Mouse (Mus musculus) ES-E14 (cell line): ENCODE data around the gene Scn8a. TPM values are rescaled to one million over a fixed set of nuclear protein-coding genes. Genes with fewer than 3 reads are reported as not detected.

Source experiments
- DNase-seq: peaks from one replicate; pipeline ENCODE4 v3.0.0-alpha.2; 2013; ENCODE audit warnings: low read depth, low spot score
- H3K27ac ChIP-seq: 2 replicates; pipeline ENCODE4 v1.5.1; 2012; ENCODE audit warnings: low read depth, mild to moderate bottlenecking, low read length, moderate library complexity, mixed read lengths; ENCODE audit not compliant: poor library complexity, insufficient read depth, severe bottlenecking
- H3K36me3 ChIP-seq: 2 replicates; pipeline ENCODE4 v1.6.1; 2012; ENCODE audit warnings: mild to moderate bottlenecking, low read length, moderate library complexity, mixed read lengths; ENCODE audit not compliant: control insufficient read depth, poor library complexity, insufficient read depth, severe bottlenecking
- H3K4me1 ChIP-seq, 2 experiments: fragments of 150-350 bp in 1 of 2; sonication (generic) in 1 of 2; 2 replicates each; pipeline ENCODE4 v1.6.1; 2012; ENCODE audit warnings: low read length in 2 of 2, mild to moderate bottlenecking in 1 of 2, mixed read lengths in 1 of 2; ENCODE audit not compliant: control insufficient read depth in 2 of 2, insufficient read depth in 2 of 2, poor library complexity in 1 of 2
- H3K4me3 ChIP-seq, 2 experiments: fragments of 150-350 bp in 1 of 2; sonication (generic) in 1 of 2; 2 replicates each; pipeline ENCODE4 v1.5.1; 2012; ENCODE audit warnings: low read length in 2 of 2, low read depth in 1 of 2, mild to moderate bottlenecking in 1 of 2, mixed read lengths in 1 of 2; ENCODE audit not compliant: insufficient read depth in 1 of 2, poor library complexity in 1 of 2, severe bottlenecking in 1 of 2
- H3K9ac ChIP-seq: 2 replicates; pipeline ENCODE4 v1.6.1; 2012; ENCODE audit warnings: low read depth, mild to moderate bottlenecking, low read length, mixed read lengths; ENCODE audit not compliant: poor library complexity, insufficient read depth, severe bottlenecking
- H3K9me3 ChIP-seq: fragments of 150-350 bp; sonication (generic); 2 replicates; pipeline ENCODE4 v1.6.1; 2012; ENCODE audit warnings: low read depth, mild to moderate bottlenecking, low read length; ENCODE audit not compliant: control insufficient read depth, insufficient read depth
- CHD2 ChIP-seq: IDR thresholded peaks from 2 replicates; pipeline ENCODE4 v1.6.1; 2014; ENCODE audit warnings: mild to moderate bottlenecking, low read depth, low read length, inconsistent platforms
- HCFC1 ChIP-seq: IDR thresholded peaks from 2 replicates; pipeline ENCODE4 v1.6.1; 2012; ENCODE audit warnings: low read length, inconsistent platforms, borderline replicate concordance; ENCODE audit not compliant: insufficient read depth
- MAFK ChIP-seq: IDR thresholded peaks from 2 replicates; pipeline ENCODE4 v1.6.1; 2014; ENCODE audit warnings: mild to moderate bottlenecking, low read depth, low read length, inconsistent platforms; ENCODE audit not compliant: insufficient read depth
- ZC3H11A ChIP-seq: IDR thresholded peaks from 2 replicates; pipeline ENCODE4 v1.6.1; 2012; ENCODE audit warnings: low read depth, mild to moderate bottlenecking, inconsistent platforms, low read length, borderline replicate concordance
- ZNF384 ChIP-seq: IDR thresholded peaks from 2 replicates; pipeline ENCODE4 v1.6.1; 2012; ENCODE audit warnings: low read depth, low read length, inconsistent platforms
- in situ Hi-C, 2 experiments: fragments of 600-800 bp; cut with MboI; formaldehyde crosslinking; loops; one replicate each; pipeline ENCODE4 v1.15.1; 2025; ENCODE audit warnings: low sequenced_read_pairs in 2 of 2, inconsistent platforms in 1 of 2; ENCODE audit not compliant: unreplicated experiment in 2 of 2
- total RNA-seq: library from RNA; depleted of rRNA; stranded (reverse); fragments of 300-350 nt; gene quantifications from 2 replicates; pipeline ENCODE4 v1.2.3, GENCODE M21; 2012

The Scn8a gene
- total RNA-seq, 1 experiment = 6.1 TPM

DNA sequence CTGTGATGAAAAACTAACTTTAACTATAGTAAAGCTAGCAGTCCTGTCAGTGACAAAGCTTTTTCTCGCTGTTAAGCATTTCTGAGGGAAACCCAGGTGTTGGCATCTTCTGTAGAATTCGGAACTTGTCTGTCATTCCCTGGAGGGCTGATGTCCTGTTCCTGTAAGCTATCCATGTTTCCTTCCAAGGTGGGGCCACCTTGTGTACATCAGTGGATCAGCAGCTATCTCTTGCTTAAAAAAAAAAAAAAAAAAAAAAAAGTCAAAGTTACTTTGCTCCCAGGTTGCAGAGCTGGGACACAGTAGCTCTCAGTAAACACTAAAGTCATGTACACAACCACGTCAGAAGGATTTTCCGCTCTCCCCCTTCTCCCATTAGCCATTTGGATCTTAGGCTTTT lies 91.9 kb downstream of the Scn8a start:
- TF ChIP-seq ZC3H11A (no peak), HCFC1 (no peak), ZNF384 (peak; percentile 96), MAFK (no peak), CHD2 (no peak)
- no peaks in the 10 kb centered on the region for H3K36me3 ChIP-seq
- H3K27ac ChIP-seq = no peak overlapping the region
- no peak overlapping the region for H3K9ac ChIP-seq
- H3K9me3 ChIP-seq = no peaks in the 10 kb centered on the region
- no peak overlapping the region for H3K4me3 ChIP-seq
- in situ Hi-C loops = no loop called here
- peaks cover 0 to 3% of the 10 kb centered on the region in 2 experiments; a peak in 1 of 4 replicates for H3K4me1 ChIP-seq
- no peak for DNase-seq

DNA sequence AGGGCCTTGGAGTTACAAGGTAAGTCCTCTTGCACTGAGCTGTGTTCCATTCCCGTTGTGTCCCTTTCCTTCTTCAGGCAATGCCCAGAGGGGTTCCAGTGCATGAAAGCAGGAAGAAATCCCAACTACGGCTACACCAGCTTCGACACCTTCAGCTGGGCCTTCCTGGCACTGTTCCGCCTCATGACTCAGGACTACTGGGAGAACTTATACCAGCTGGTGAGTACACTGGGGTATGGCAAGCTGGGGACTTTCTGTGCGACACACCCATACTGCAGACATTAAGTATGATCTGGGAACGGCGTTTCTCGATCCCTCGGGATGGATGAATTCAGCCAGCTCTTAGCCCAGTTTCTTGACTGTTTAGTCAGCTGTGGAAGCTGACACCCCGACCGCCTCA lies 101.8 kb downstream of the Scn8a start:
- TF ChIP-seq ZNF384 = no peak
- Histone ChIP-seq H3K9me3 (no peaks in the 10 kb centered on the region), H3K27ac (no peak overlapping the region), H3K4me1 (no peaks in the 10 kb centered on the region; a peak in 1 of 4 replicates), H3K9ac (no peak overlapping the region), H3K4me3 (no peak overlapping the region), H3K36me3 (no peaks in the 10 kb centered on the region)
- in situ Hi-C loops = no loop called here
- DNase-seq = no peak

DNA sequence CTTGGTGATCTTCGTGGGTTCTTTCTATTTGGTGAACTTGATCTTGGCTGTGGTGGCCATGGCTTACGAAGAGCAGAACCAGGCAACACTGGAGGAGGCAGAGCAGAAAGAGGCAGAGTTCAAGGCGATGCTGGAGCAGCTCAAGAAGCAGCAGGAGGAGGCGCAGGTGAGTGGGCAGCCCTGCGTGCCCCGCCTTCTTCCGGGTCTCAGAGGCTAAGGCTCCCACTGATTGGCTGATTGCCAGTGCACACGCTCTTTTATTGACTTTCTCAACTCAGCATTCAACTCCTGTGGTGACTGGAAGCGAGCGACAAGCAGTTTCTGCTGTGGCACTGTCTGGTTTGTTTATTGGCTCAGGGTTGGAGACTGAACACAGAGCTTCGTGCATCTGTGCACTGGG lies 103.1 kb downstream of the Scn8a start:
- Histone ChIP-seq H3K4me3 (no peak overlapping the region), H3K9ac (no peak overlapping the region), H3K4me1 (no peaks in the 10 kb centered on the region; a peak in 1 of 4 replicates), H3K27ac (no peak overlapping the region), H3K36me3 (no peaks in the 10 kb centered on the region), H3K9me3 (no peaks in the 10 kb centered on the region)
- DNase-seq = no peak
- in situ Hi-C loops = no loop called here
- TF ChIP-seq CHD2 (no peak), ZNF384 (no peak), HCFC1 (no peak), MAFK (no peak), ZC3H11A (no peak)

GRCm38 (mm10) chr15:100974679-100975078 lies 105.0 kb downstream of the Scn8a start:
- H3K27ac ChIP-seq = no peak overlapping the region
- no peak overlapping the region for H3K9ac ChIP-seq
- no peak overlapping the region for H3K4me3 ChIP-seq
- TF ChIP-seq CHD2 (no peak), ZNF384 (no peak), ZC3H11A (no peak), HCFC1 (no peak), MAFK (no peak)
- in situ Hi-C loops = no loop called here
- no peaks in the 10 kb centered on the region; a peak in 1 of 4 replicates for H3K4me1 ChIP-seq
- no peaks in the 10 kb centered on the region for H3K36me3 ChIP-seq
- no peak for DNase-seq
- no peaks in the 10 kb centered on the region for H3K9me3 ChIP-seq

GRCm38 (mm10) chr15:100983427-100984153 lies 113.9 kb downstream of the Scn8a start:
- no peaks in the 10 kb centered on the region for H3K4me1 ChIP-seq
- no peaks in the 10 kb centered on the region for H3K36me3 ChIP-seq
- peak overlapping the region; percentile 22 for H3K9ac ChIP-seq
- no peak for DNase-seq
- peak overlapping the region; percentile 36 to 50; a peak in 3 of 4 replicates for H3K4me3 ChIP-seq
- no peaks in the 10 kb centered on the region for H3K9me3 ChIP-seq
- in situ Hi-C loops = no loop called here
- no peak overlapping the region for H3K27ac ChIP-seq
- TF ChIP-seq ZNF384 = no peak
- no peak for TF ChIP-seq ZC3H11A
- no peak for TF ChIP-seq MAFK
- no peak for TF ChIP-seq CHD2
- no peak for TF ChIP-seq HCFC1
